Mouse (Mus musculus) C2C12 (cell line): Measurements from ENCODE around the gene Eva1a. TPM values are rescaled to one million over a fixed set of nuclear protein-coding genes. Genes with fewer than 3 reads are reported as not detected.

Experiments
- H3K27me3 ChIP-seq: one replicate; pipeline ENCODE4 v1.6.1; 2011; ENCODE audit not compliant: control insufficient read depth, insufficient read depth, insufficient read length
- H3K36me3 ChIP-seq: one replicate; pipeline ENCODE4 v1.6.1; 2011; ENCODE audit not compliant: control insufficient read depth, insufficient read depth
- H3K4me3 ChIP-seq: one replicate; pipeline ENCODE4 v1.5.1; 2011; ENCODE audit warnings: mild to moderate bottlenecking, control low read depth; ENCODE audit not compliant: poor library complexity, insufficient read depth, severe bottlenecking
- H3K79me2 ChIP-seq: one replicate; pipeline ENCODE4 v1.6.1; 2011; ENCODE audit not compliant: control insufficient read depth, insufficient read depth
- H3K79me3 ChIP-seq: one replicate; pipeline ENCODE4 v1.6.1; 2011; ENCODE audit warnings: low read depth, control low read depth
- H3ac ChIP-seq: one replicate; pipeline ENCODE3; 2011; ENCODE audit warnings: low read depth; ENCODE audit not compliant: control insufficient read depth, insufficient read length
- CEBPB ChIP-seq: IDR thresholded peaks from one replicate; pipeline ENCODE4 v1.6.1; 2011; ENCODE audit warnings: low read depth, mild to moderate bottlenecking, control low read depth, moderate library complexity
- CTCF ChIP-seq: IDR thresholded peaks from one replicate; pipeline ENCODE4 v1.5.1; 2011; ENCODE audit not compliant: control insufficient read depth, insufficient read depth, insufficient read length
- FOSL1 ChIP-seq: IDR thresholded peaks from one replicate; pipeline ENCODE4 v1.8.0; 2011; ENCODE audit warnings: mild to moderate bottlenecking, low read length; ENCODE audit not compliant: poor library complexity, insufficient read depth, severe bottlenecking
- MAX ChIP-seq: IDR thresholded peaks from one replicate; pipeline ENCODE4 v1.6.1; 2011; ENCODE audit warnings: mild to moderate bottlenecking, control low read depth
- MYOD1 ChIP-seq: IDR thresholded peaks from one replicate; pipeline ENCODE4 v1.6.1; 2011; ENCODE audit warnings: low read depth; ENCODE audit not compliant: control insufficient read depth, insufficient read length
- MYOG ChIP-seq: IDR thresholded peaks from one replicate; pipeline ENCODE4 v1.6.1; 2011; ENCODE audit not compliant: control insufficient read depth, insufficient read length; ENCODE audit errors: extremely low read depth
- USF1 ChIP-seq: IDR thresholded peaks from one replicate; pipeline ENCODE4 v1.6.1; 2011; ENCODE audit warnings: low read depth, mild to moderate bottlenecking, control low read depth, moderate library complexity
- polyA plus RNA-seq: library from polyadenylated mRNA; unstranded; fragments of >200 nt; fragmentation: generic; extraction: Trizol; gene quantifications from one replicate; pipeline ENCODE4 v1.2.1, GENCODE M21; 2012; ENCODE audit warnings: missing spikeins

Gene Eva1a
- polyA plus RNA-seq, 1 experiment, result 0.64 TPM

GRCm38 (mm10) chr6:82115335-82115965 lies 74.6 kb downstream of the Eva1a start:
- H3K4me3 ChIP-seq, result no peak overlapping the region
- no peak for TF ChIP-seq MAX
- TF ChIP-seq CTCF, result no peak
- no peak for TF ChIP-seq FOSL1
- no peak for TF ChIP-seq CEBPB
- TF ChIP-seq USF1, result no peak
- TF ChIP-seq MYOD1, result no peak
- TF ChIP-seq MYOG, result no peak
- no peaks in the 10 kb centered on the region for H3K79me2 ChIP-seq
- no peak overlapping the region for H3ac ChIP-seq
- no peaks in the 10 kb centered on the region for H3K36me3 ChIP-seq
- H3K79me3 ChIP-seq, result no peaks in the 10 kb centered on the region
- H3K27me3 ChIP-seq, result no peaks in the 10 kb centered on the region

GRCm38 (mm10) chr6:82116176-82116575 lies 75.3 kb downstream of the Eva1a start:
- Histone ChIP-seq H3ac (no peak overlapping the region), H3K79me2 (no peaks in the 10 kb centered on the region), H3K4me3 (no peak overlapping the region), H3K79me3 (no peaks in the 10 kb centered on the region), H3K27me3 (no peaks in the 10 kb centered on the region), H3K36me3 (no peaks in the 10 kb centered on the region)
- TF ChIP-seq MYOD1, result no peak
- TF ChIP-seq FOSL1, result no peak
- TF ChIP-seq CTCF, result no peak
- TF ChIP-seq MYOG, result no peak
- no peak for TF ChIP-seq MAX
- TF ChIP-seq CEBPB, result no peak
- no peak for TF ChIP-seq USF1

- no peaks in the 10 kb centered on the region for H3K79me2 ChIP-seq
- no peaks in the 10 kb centered on the region for H3K27me3 ChIP-seq
- H3ac ChIP-seq, result no peak overlapping the region
- no peaks in the 10 kb centered on the region for H3K36me3 ChIP-seq
- TF ChIP-seq CTCF, result no peak
- no peak for TF ChIP-seq FOSL1
- no peak for TF ChIP-seq MYOD1
- TF ChIP-seq CEBPB, result no peak
- no peak for TF ChIP-seq MAX
- TF ChIP-seq USF1, result no peak
- no peak for TF ChIP-seq MYOG
- no peak overlapping the region for H3K4me3 ChIP-seq
- H3K79me3 ChIP-seq, result no peaks in the 10 kb centered on the region
Observed at GRCm38 (mm10) chr6:82117871-82118270, 77.0 kb downstream of the Eva1a start.

GRCm38 (mm10) chr6:82119322-82120162 lies 78.7 kb downstream of the Eva1a start:
- H3K4me3 ChIP-seq, result no peak overlapping the region
- no peaks in the 10 kb centered on the region for H3K36me3 ChIP-seq
- no peak for TF ChIP-seq MYOD1
- TF ChIP-seq USF1, result no peak
- TF ChIP-seq MYOG, result no peak
- TF ChIP-seq CEBPB, result no peak
- TF ChIP-seq MAX, result no peak
- TF ChIP-seq FOSL1, result no peak
- TF ChIP-seq CTCF, result no peak
- no peak overlapping the region for H3ac ChIP-seq
- H3K27me3 ChIP-seq, result no peaks in the 10 kb centered on the region
- H3K79me2 ChIP-seq, result no peaks in the 10 kb centered on the region
- H3K79me3 ChIP-seq, result no peaks in the 10 kb centered on the region

- Histone ChIP-seq H3K4me3 (no peak overlapping the region), H3K79me2 (no peaks in the 10 kb centered on the region), H3K79me3 (no peaks in the 10 kb centered on the region), H3K27me3 (no peaks in the 10 kb centered on the region), H3ac (no peak overlapping the region), H3K36me3 (no peaks in the 10 kb centered on the region)
- TF ChIP-seq MYOD1 (peak; percentile 81), MYOG (no peak)
Observed at GRCm38 (mm10) chr6:82125134-82125533, 84.3 kb downstream of the Eva1a start.
